In the genomic region with DNA sequence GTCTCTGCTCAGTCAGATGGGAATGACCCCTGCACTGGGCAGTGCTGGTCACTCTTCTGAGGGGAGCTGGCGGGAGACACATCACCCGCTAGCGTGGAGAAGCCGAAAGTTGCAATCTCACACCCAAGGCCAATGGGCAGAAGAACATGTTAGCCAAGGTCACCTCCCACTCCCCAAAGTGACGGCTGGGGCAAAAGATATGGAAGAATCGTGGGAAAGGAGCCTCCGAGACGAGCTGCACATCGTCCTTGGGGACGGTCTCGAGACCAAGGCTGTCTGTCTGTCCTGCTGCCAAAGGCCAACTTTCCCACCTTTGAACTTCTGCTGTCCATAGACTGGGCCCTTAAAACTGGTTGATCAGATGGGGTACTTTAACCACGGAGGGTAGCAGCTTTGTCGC, we compare ENCODE assay signal across 19 mouse cellular contexts.
"Had no signal": no experiment of that assay in that cellular context is flagged by ENCODE, and none has a peak within 500 bp of the region (broad histone marks: within the 10 kb centered on the region; RNA-seq: fewer than 3 reads in every experiment).

No protein-coding gene starts in this region.

- H3K4me1 ChIP-seq: midbrain, embryonic 10.5 days; midbrain, embryonic 12.5 days; neural tube, embryonic 13.5 days; neural tube, embryonic 15.5 days had no signal

- H3K27ac ChIP-seq: liver, embryonic 12.5 days; liver, embryonic 14.5 days; midbrain, embryonic 10.5 days; midbrain, embryonic 12.5 days; neural tube, embryonic 13.5 days; neural tube, embryonic 15.5 days had no signal

- H3K27me3 ChIP-seq: liver, embryonic 12.5 days; midbrain, embryonic 12.5 days; neural tube, embryonic 13.5 days; neural tube, embryonic 15.5 days had no signal

- H3K9me3 ChIP-seq: liver, embryonic 12.5 days; midbrain, embryonic 10.5 days; midbrain, embryonic 12.5 days; neural tube, embryonic 13.5 days; neural tube, embryonic 15.5 days had no signal

- DNase-seq: lung, adult 18-20 months; lung, embryonic 14.5 days; lung, postnatal 10 days; lung, postnatal 4 days; midbrain, embryonic 14.5 days; retina, postnatal 1 day; right cerebral cortex, adult 18-20 months; right cerebral cortex, postnatal 25 days; right cerebral cortex, postnatal 4 days; spleen, adult 18-20 months; thymus, adult 2 months; thymus, postnatal 36 days had no signal

- H3K4me3 ChIP-seq: liver, embryonic 12.5 days; midbrain, embryonic 10.5 days; midbrain, embryonic 12.5 days; myocyte; neural tube, embryonic 13.5 days; neural tube, embryonic 15.5 days had no signal
